Mouse (Mus musculus): Measurements from ENCODE around the gene Gdf3. TPM values are rescaled to one million over a fixed set of nuclear protein-coding genes. Genes with fewer than 3 reads are reported as not detected.
"Not testable (repeated sequence)": the region's sequence is repeated elsewhere in the genome, so short reads cannot be mapped to it uniquely, and the experiment has no call there.

The Gdf3 gene
- polyA plus RNA-seq, 1 experiment from 2014 or later: 0.18 TPM

DNA sequence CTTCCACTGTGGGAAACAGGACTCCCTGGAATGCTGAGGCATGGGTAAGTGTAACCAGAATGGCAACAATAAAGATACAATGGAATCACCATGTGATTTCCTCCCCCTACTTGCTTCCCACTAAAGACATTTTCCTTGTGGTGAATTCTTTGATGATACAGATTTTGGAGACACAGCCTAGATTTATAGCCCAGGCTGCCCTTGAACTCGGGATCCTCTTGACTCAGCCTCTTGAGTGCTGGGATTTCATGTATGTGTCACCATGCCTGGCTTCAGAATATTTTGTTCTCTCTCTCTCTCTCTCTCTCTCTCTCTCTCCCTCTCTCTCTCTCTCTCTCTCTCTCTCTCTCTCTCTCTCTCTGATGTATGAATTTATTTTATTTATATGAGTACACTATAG lies 30.8 kb downstream of the Gdf3 start:
- Histone ChIP-seq H3K27me3 (ENCODE audit: control insufficient read depth, insufficient read depth, low read length) (no peaks in the 10 kb centered on the region), H3K27ac (ENCODE audit: low read length) (no peak overlapping the region), H3K4me2 (ENCODE audit: low read depth, low read length) (no peak overlapping the region), H3K36me3 (ENCODE audit: control insufficient read depth, insufficient read depth, low read length) (no peaks in the 10 kb centered on the region), H3K9ac (ENCODE audit: low read length) (no peak overlapping the region), H3K9me3 (replicated peaks; ENCODE audit: control insufficient read depth, low read length) (no peaks in the 10 kb centered on the region), H3K4me3 (replicated peaks; ENCODE audit: low read length) (no peak overlapping the region), H3K4me1 (ENCODE audit: control insufficient read depth, insufficient read depth, low read length) (no peaks in the 10 kb centered on the region)
- 73% methylated on average over 1 of the region's 1 CpGs for WGBS
- ATAC-seq (ENCODE audit: insufficient read depth, low FRiP score): no peak

DNA sequence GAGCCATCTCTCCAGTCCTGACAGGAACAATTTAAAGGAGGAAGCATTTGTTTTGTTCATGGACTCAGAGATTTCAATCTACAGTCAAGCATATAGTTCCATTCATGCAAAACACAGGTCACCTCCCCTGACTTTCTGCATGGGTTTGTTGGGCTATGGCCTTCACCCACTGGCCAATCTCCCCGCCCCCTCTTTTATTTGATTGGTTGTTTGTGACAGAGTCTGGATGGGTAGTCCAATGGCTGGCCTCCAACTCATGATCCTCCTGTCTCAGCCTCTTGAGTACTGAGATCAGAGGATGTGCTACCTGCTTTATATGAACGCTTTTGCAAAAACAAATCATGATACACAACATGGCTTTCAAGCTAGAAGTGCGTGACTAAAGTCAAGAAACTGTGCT lies 32.9 kb downstream of the Gdf3 start:
- ATAC-seq (ENCODE audit: insufficient read depth, low FRiP score): no peak

DNA sequence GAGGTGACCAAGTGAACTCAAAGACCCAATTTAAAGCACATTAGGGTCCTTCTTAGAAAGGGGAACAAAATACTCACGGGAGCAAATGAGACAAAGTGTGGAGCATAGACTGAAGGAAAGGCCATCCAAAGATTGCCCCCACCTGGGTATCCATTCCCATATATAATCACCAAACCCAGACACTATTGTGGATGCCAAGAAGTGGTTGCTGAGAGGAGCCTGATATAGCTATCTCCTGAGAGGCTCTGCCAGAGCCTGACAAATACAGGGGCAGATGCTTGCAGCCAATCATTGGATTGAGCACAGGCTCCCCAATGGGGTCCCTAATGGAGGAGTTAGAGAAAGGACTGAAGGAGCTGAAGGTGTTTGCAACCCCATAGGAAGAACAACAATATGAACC lies 34.9 kb downstream of the Gdf3 start:
- H3K4me3 ChIP-seq (replicated peaks; ENCODE audit: low read length); H3K27ac ChIP-seq (ENCODE audit: low read length); H3K4me1 ChIP-seq (ENCODE audit: control insufficient read depth, insufficient read depth, low read length); H3K9me3 ChIP-seq (replicated peaks; ENCODE audit: control insufficient read depth, low read length); H3K27me3 ChIP-seq (ENCODE audit: control insufficient read depth, insufficient read depth, low read length); H3K36me3 ChIP-seq (ENCODE audit: control insufficient read depth, insufficient read depth, low read length); H3K9ac ChIP-seq (ENCODE audit: low read length); ATAC-seq (ENCODE audit: insufficient read depth, low FRiP score); H3K4me2 ChIP-seq (ENCODE audit: low read depth, low read length): not testable (repeated sequence)
- WGBS: 91% methylated on average over 1 of the region's 1 CpGs

More for the DNA sequence above, 32.9 kb downstream of the Gdf3 start:
- H3K4me1 ChIP-seq (ENCODE audit: control insufficient read depth, insufficient read depth, low read length): no peaks in the 10 kb centered on the region
- 87% methylated on average over 3 of the region's 3 CpGs for WGBS
- H3K4me2 ChIP-seq (ENCODE audit: low read depth, low read length): no peak overlapping the region
- H3K4me3 ChIP-seq (replicated peaks; ENCODE audit: low read length): no peak overlapping the region
- H3K36me3 ChIP-seq (ENCODE audit: control insufficient read depth, insufficient read depth, low read length): no peaks in the 10 kb centered on the region
- H3K9ac ChIP-seq (ENCODE audit: low read length): no peak overlapping the region
- H3K27me3 ChIP-seq (ENCODE audit: control insufficient read depth, insufficient read depth, low read length): no peaks in the 10 kb centered on the region
- no peaks in the 10 kb centered on the region for H3K9me3 ChIP-seq (replicated peaks; ENCODE audit: control insufficient read depth, low read length)
- H3K27ac ChIP-seq (ENCODE audit: low read length): no peak overlapping the region

DNA sequence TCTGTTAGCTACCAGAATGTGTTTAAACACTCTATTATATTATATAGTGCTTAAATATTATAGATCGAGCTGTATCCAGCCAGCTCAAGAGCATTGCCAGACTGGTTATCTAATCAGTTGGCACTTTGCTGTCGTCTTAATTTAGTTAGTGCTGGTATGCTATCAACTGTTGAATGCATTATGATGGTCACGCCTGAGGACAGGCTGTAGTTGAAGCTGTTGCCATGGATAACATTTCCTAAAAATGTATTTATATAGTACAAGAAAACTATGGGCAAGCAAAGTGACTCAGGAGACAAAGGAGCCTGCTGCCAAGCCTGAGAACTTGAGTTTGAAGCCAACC lies 38.3 kb downstream of the Gdf3 start:
- no peak overlapping the region for H3K9ac ChIP-seq (ENCODE audit: low read length)
- H3K27me3 ChIP-seq (ENCODE audit: control insufficient read depth, insufficient read depth, low read length): no peaks in the 10 kb centered on the region
- ATAC-seq (ENCODE audit: insufficient read depth, low FRiP score): no peak
- no peak overlapping the region for H3K4me2 ChIP-seq (ENCODE audit: low read depth, low read length)
- 65% methylated on average over 3 of the region's 3 CpGs for WGBS
- no peak overlapping the region for H3K27ac ChIP-seq (ENCODE audit: low read length)
- no peaks in the 10 kb centered on the region for H3K4me1 ChIP-seq (ENCODE audit: control insufficient read depth, insufficient read depth, low read length)
- H3K36me3 ChIP-seq (ENCODE audit: control insufficient read depth, insufficient read depth, low read length): no peaks in the 10 kb centered on the region
- no peak overlapping the region for H3K4me3 ChIP-seq (replicated peaks; ENCODE audit: low read length)
- no peaks in the 10 kb centered on the region for H3K9me3 ChIP-seq (replicated peaks; ENCODE audit: control insufficient read depth, low read length)

DNA sequence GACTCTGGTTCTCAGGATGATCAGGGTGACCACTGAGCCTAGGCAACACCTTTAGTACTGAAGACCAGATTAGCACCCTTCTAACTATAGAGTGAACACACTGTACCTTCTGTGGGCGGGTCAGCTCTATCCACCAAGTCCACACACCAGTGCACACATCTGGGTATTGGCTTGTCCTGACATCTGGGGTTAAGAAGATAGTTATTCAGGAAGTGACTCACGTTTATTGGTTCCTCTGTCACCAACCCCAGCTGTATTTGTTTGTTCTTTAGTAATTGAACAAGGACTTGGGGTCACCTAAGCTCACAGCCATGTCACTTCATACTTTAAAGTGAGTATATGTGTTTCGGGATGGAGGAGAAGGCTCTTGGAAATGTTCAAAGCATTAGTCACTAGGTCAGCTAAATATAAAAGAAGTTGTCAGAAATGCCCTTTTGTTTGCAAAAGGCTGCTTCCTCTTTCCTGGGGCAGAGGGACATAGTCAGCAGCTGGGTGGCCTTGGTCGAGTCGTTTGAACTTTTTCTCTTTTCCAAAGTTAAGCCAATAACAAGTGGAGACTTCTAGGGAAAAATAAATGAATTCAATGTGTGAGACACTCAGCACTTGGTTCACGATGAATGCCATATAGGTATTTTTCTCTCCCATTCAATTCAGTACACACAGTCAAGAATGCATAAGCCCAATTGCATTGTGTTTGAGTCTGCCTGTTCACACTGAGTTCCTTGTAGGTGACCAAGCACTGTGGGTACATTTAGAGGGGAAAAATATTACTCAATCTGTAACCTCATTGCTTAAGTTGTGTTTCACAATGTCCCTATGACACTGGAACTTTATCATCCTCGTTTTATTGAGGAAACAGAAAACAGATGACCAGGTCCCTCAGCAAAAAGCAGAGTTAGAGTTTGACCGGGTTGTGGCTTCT lies 38.9 kb downstream of the Gdf3 start:
- Histone ChIP-seq H3K9ac (ENCODE audit: low read length) (no peak overlapping the region), H3K4me1 (ENCODE audit: control insufficient read depth, insufficient read depth, low read length) (no peaks in the 10 kb centered on the region), H3K27me3 (ENCODE audit: control insufficient read depth, insufficient read depth, low read length) (no peaks in the 10 kb centered on the region), H3K27ac (ENCODE audit: low read length) (no peak overlapping the region), H3K36me3 (ENCODE audit: control insufficient read depth, insufficient read depth, low read length) (no peaks in the 10 kb centered on the region), H3K9me3 (replicated peaks; ENCODE audit: control insufficient read depth, low read length) (no peaks in the 10 kb centered on the region), H3K4me2 (ENCODE audit: low read depth, low read length) (no peak overlapping the region), H3K4me3 (replicated peaks; ENCODE audit: low read length) (no peak overlapping the region)
- ATAC-seq (ENCODE audit: insufficient read depth, low FRiP score): no peak
- WGBS: 55% methylated on average over 8 of the region's 8 CpGs

DNA sequence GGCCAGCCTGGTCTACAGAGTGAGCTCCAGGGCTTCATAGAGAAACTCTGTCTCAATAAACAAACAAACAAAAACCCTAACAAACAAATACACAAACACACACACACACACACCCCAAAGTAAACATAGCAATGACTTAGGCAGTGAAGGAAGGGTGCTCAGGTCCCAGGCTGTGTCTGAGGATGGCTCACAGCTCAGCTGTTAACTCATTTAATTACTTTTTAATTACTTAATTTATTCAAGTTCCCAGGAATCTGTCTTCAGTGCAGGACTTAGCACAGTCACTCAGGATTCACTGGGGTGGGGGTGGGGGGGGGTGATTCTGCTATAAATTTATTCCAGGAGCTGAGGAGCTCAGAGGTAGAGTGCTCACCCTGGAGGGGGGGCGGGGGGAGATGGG lies 40.1 kb downstream of the Gdf3 start:
- H3K4me1 ChIP-seq (ENCODE audit: control insufficient read depth, insufficient read depth, low read length): no peaks in the 10 kb centered on the region
- no peak overlapping the region for H3K4me3 ChIP-seq (replicated peaks; ENCODE audit: low read length)
- no peak for ATAC-seq (ENCODE audit: insufficient read depth, low FRiP score)
- 64% methylated on average over 1 of the region's 1 CpGs for WGBS
- no peak overlapping the region for H3K27ac ChIP-seq (ENCODE audit: low read length)
- H3K36me3 ChIP-seq (ENCODE audit: control insufficient read depth, insufficient read depth, low read length): no peaks in the 10 kb centered on the region
- H3K9ac ChIP-seq (ENCODE audit: low read length): no peak overlapping the region
- no peak overlapping the region for H3K4me2 ChIP-seq (ENCODE audit: low read depth, low read length)
- H3K27me3 ChIP-seq (ENCODE audit: control insufficient read depth, insufficient read depth, low read length): no peaks in the 10 kb centered on the region
- H3K9me3 ChIP-seq (replicated peaks; ENCODE audit: control insufficient read depth, low read length): no peaks in the 10 kb centered on the region

DNA sequence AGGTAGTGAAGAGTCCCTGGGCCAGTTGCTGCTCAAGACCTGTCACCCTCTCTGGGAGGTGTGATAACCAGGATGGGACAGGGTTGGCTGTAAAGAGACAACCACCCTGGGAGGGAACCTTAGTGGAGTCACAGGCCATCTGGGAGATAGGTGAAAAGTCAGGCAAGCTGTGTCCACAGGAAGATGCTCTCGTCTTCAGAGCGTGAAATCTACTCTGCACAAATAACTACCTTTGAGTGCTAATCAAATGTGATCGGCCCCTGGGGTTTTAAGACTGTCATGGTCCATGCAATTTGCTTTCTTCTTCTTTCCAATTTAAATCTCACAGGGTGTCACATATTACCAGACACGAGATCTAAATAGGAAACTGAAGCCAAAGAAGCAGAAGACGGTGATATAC lies 40.8 kb downstream of the Gdf3 start:
- Histone ChIP-seq H3K27me3 (ENCODE audit: control insufficient read depth, insufficient read depth, low read length) (no peaks in the 10 kb centered on the region), H3K9me3 (replicated peaks; ENCODE audit: control insufficient read depth, low read length) (no peaks in the 10 kb centered on the region), H3K4me1 (ENCODE audit: control insufficient read depth, insufficient read depth, low read length) (no peaks in the 10 kb centered on the region), H3K4me3 (replicated peaks; ENCODE audit: low read length) (no peak overlapping the region), H3K36me3 (ENCODE audit: control insufficient read depth, insufficient read depth, low read length) (no peaks in the 10 kb centered on the region), H3K9ac (ENCODE audit: low read length) (no peak overlapping the region), H3K4me2 (ENCODE audit: low read depth, low read length) (no peak overlapping the region), H3K27ac (ENCODE audit: low read length) (no peak overlapping the region)
- 70% methylated on average over 5 of the region's 5 CpGs for WGBS
- ATAC-seq (ENCODE audit: insufficient read depth, low FRiP score): no peak

DNA sequence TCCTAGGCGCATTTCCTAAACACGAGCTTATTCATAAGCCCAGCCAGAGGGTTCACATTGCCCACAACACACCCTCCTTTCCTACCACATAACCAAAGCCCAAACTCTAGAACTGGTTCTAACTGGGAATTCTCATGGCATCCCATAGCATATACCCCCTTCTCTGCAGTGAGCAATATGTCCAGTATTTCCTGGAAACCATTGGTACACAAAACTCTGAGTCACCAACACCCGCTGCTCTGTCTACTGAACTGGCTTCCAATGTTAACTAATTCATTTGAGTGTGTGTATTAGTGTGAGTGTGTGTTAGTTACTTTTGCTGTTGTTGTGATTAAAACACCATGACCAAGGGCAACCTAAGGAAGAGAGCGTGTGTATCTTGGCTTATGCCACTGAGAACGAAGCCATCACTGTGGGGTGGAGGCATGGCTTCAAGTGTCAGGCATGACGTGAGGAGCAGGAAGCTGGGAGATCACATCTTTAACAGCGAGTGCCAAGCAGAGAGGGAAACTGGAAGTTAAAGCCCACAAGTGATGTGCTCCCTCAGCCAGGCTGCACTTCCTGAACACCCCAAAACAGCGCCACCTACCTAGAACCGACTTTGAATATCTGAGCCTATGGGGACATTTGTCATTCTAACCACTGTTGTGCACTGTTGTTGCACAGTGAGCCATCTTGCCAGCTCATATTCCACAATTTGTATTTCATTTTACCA lies 44.7 kb downstream of the Gdf3 start:
- H3K27ac ChIP-seq (ENCODE audit: low read length): no peak overlapping the region
- no peak for ATAC-seq (ENCODE audit: insufficient read depth, low FRiP score)
- WGBS: 87% methylated on average over 9 of the region's 9 CpGs

DNA sequence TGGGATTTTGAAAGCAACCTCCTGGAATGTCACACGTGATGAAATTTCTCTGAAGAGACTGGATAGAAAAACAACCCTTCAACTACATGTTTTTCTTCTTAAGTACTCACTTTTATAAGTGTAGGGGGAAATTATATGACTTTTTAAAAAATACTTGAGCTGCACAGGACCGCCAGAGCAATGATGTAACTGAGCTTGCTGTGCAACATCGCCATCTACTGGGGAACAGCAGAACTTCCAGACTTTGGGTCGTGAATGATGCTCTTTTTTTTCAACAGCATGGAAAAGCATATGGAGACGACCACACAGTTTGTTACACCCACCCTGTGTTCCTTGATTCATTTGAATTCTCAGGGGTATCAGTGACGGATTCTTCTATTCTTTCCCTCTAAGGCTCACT lies 47.4 kb downstream of the Gdf3 start:
- Histone ChIP-seq H3K4me1 (ENCODE audit: control insufficient read depth, insufficient read depth, low read length) (no peaks in the 10 kb centered on the region), H3K9ac (ENCODE audit: low read length) (no peak overlapping the region), H3K27ac (ENCODE audit: low read length) (no peak overlapping the region), H3K36me3 (ENCODE audit: control insufficient read depth, insufficient read depth, low read length) (no peaks in the 10 kb centered on the region), H3K4me2 (ENCODE audit: low read depth, low read length) (peak overlapping the region; percentile 12; the same call in 1 of the 2 replicates), H3K9me3 (replicated peaks; ENCODE audit: control insufficient read depth, low read length) (no peaks in the 10 kb centered on the region), H3K4me3 (replicated peaks; ENCODE audit: low read length) (no peak overlapping the region; the same call in 1 of the 2 replicates), H3K27me3 (ENCODE audit: control insufficient read depth, insufficient read depth, low read length) (no peaks in the 10 kb centered on the region)
- ATAC-seq (ENCODE audit: insufficient read depth, low FRiP score): no peak
- 2% methylated on average over 6 of the region's 6 CpGs for WGBS

More for the DNA sequence above, 44.7 kb downstream of the Gdf3 start:
- H3K9ac ChIP-seq (ENCODE audit: low read length): no peak overlapping the region
- H3K4me3 ChIP-seq (replicated peaks; ENCODE audit: low read length): no peak overlapping the region
- H3K9me3 ChIP-seq (replicated peaks; ENCODE audit: control insufficient read depth, low read length): no peaks in the 10 kb centered on the region
- no peaks in the 10 kb centered on the region for H3K27me3 ChIP-seq (ENCODE audit: control insufficient read depth, insufficient read depth, low read length)
- H3K4me1 ChIP-seq (ENCODE audit: control insufficient read depth, insufficient read depth, low read length): no peaks in the 10 kb centered on the region
- no peaks in the 10 kb centered on the region for H3K36me3 ChIP-seq (ENCODE audit: control insufficient read depth, insufficient read depth, low read length)
- H3K4me2 ChIP-seq (ENCODE audit: low read depth, low read length): no peak overlapping the region
